ENCODE assay signal across 18 mouse cellular contexts in genomic region chr5:119301539-119301938, GRCm38 (mm10).
DNase-seq lines count a peak whose midpoint lies in the region; ATAC-seq lines count a peak whose summit lies in the region.
"Had no signal": no experiment of that assay in that cellular context is flagged by ENCODE, and none has a peak within 500 bp of the region (broad histone marks: within the 10 kb centered on the region; RNA-seq: fewer than 3 reads in every experiment).

No protein-coding gene starts in this region.

- no peaks in the 10 kb centered on the region for H3K36me3 ChIP-seq in intestine, embryonic 16.5 days (ENCODE audit: control insufficient read depth, insufficient read depth, low read length)
- H3K36me3 ChIP-seq in intestine, embryonic 15.5 days, result no peaks in the 10 kb centered on the region
- H3K36me3 ChIP-seq in liver, embryonic 11.5 days (ENCODE audit: control insufficient read depth, insufficient read depth, low read length), result no peaks in the 10 kb centered on the region
- H3K36me3 ChIP-seq in embryonic facial prominence, embryonic 10.5 days (replicated peaks), result no peaks in the 10 kb centered on the region
- H3K36me3 ChIP-seq: G1E; hindbrain, embryonic 15.5 days; liver, embryonic 13.5 days; stomach, embryonic 15.5 days had no signal

- DNase-seq in liver (peak; percentile 19), ZHBTc4 (ENCODE audit: low read depth, low spot score) (peak; percentile 65)
- DNase-seq in liver, embryonic 11.5 days (ENCODE audit: low spot score), result no peak
- peak; percentile 35 for DNase-seq in embryonic facial prominence, embryonic 10.5 days (ENCODE audit: low spot score)
- no peak for DNase-seq in ovary, adult 18-20 months (ENCODE audit: low spot score)
- DNase-seq: cerebellum, adult 2 months; gastrocnemius, postnatal 36 days; heart, postnatal 14 days; liver, embryonic 13.5 days; thymus, postnatal 14 days had no signal

- H3K4me2 ChIP-seq in intestine, embryonic 16.5 days (ENCODE audit: low read depth, low read length), result no peak overlapping the region
- no peak overlapping the region for H3K4me2 ChIP-seq in intestine, embryonic 15.5 days (replicated peaks)
- H3K4me2 ChIP-seq in liver, embryonic 11.5 days, result no peak overlapping the region
- H3K4me2 ChIP-seq: forebrain, embryonic 13.5 days; hindbrain, embryonic 15.5 days; liver, embryonic 13.5 days; stomach, embryonic 15.5 days had no signal

- ATAC-seq in intestine, embryonic 16.5 days, result 0 out of 2 replicates have a peak, but pooled peaks have one; percentile 18
- ATAC-seq in intestine, embryonic 15.5 days, result no peak
- no peak for ATAC-seq in liver, embryonic 11.5 days (replicated peaks; ENCODE audit: low FRiP score)
- ATAC-seq: forebrain, embryonic 13.5 days; lung, postnatal 0 days; midbrain, embryonic 16.5 days had no signal

- no peak overlapping the region for H3K9ac ChIP-seq in intestine, embryonic 16.5 days (ENCODE audit: low read depth, low read length)
- H3K9ac ChIP-seq in intestine, embryonic 15.5 days, result no peak overlapping the region
- no peak overlapping the region for H3K9ac ChIP-seq in liver, embryonic 11.5 days (ENCODE audit: low read depth, low read length)
- H3K9ac ChIP-seq: forebrain, embryonic 13.5 days; hindbrain, embryonic 15.5 days; liver, embryonic 13.5 days; stomach, embryonic 15.5 days had no signal

- H3K4me3 ChIP-seq in intestine, embryonic 16.5 days (ENCODE audit: low read length), result no peak overlapping the region
- H3K4me3 ChIP-seq in intestine, embryonic 15.5 days (replicated peaks), result no peak overlapping the region
- no peak overlapping the region for H3K4me3 ChIP-seq in liver, embryonic 11.5 days (ENCODE audit: low read depth, low read length)
- no peak overlapping the region for H3K4me3 ChIP-seq in embryonic facial prominence, embryonic 10.5 days
- H3K4me3 ChIP-seq: forebrain, embryonic 13.5 days; hindbrain, embryonic 15.5 days; liver, embryonic 13.5 days; stomach, embryonic 15.5 days had no signal

- WGBS in intestine, embryonic 16.5 days, result 41% methylated on average over 5 of the region's 5 CpGs
- 36% methylated on average over 5 of the region's 5 CpGs for WGBS in intestine, embryonic 15.5 days
- WGBS in liver, embryonic 11.5 days, result 42% methylated on average over 5 of the region's 5 CpGs
- 26% methylated on average over 5 of the region's 5 CpGs for WGBS in embryonic facial prominence, embryonic 10.5 days

- peaks cover 17% of the 10 kb centered on the region for H3K4me1 ChIP-seq in intestine, embryonic 16.5 days (ENCODE audit: control insufficient read depth, insufficient read depth, low read length)
- H3K4me1 ChIP-seq in intestine, embryonic 15.5 days (replicated peaks), result 0 out of 2 replicates have a peak, but pooled peaks cover 8% of the 10 kb centered on the region
- no peaks in the 10 kb centered on the region for H3K4me1 ChIP-seq in liver, embryonic 11.5 days (replicated peaks; ENCODE audit: control insufficient read depth, insufficient read depth, low read length)
- H3K4me1 ChIP-seq in embryonic facial prominence, embryonic 10.5 days, result peaks cover 39% of the 10 kb centered on the region

- H3K27me3 ChIP-seq in intestine, embryonic 16.5 days (replicated peaks; ENCODE audit: control insufficient read depth, insufficient read depth, low read length), result no peaks in the 10 kb centered on the region
- no peaks in the 10 kb centered on the region for H3K27me3 ChIP-seq in intestine, embryonic 15.5 days (replicated peaks)
- H3K27me3 ChIP-seq in liver, embryonic 11.5 days (replicated peaks; ENCODE audit: control insufficient read depth, insufficient read depth, low read length), result no peaks in the 10 kb centered on the region
- H3K27me3 ChIP-seq in embryonic facial prominence, embryonic 10.5 days (replicated peaks; ENCODE audit: low read depth, poor library complexity, severe bottlenecking), result peaks cover 52% of the 10 kb centered on the region
- H3K27me3 ChIP-seq: hindbrain, embryonic 15.5 days; liver, embryonic 13.5 days; stomach, embryonic 15.5 days had no signal

- no peaks in the 10 kb centered on the region for H3K9me3 ChIP-seq in intestine, embryonic 16.5 days (ENCODE audit: control insufficient read depth, low read length)
- no peaks in the 10 kb centered on the region for H3K9me3 ChIP-seq in intestine, embryonic 15.5 days
- no peaks in the 10 kb centered on the region for H3K9me3 ChIP-seq in liver, embryonic 11.5 days (ENCODE audit: control insufficient read depth, low read length)
- H3K9me3 ChIP-seq in embryonic facial prominence, embryonic 10.5 days, result no peaks in the 10 kb centered on the region
- H3K9me3 ChIP-seq: hindbrain, embryonic 15.5 days; liver, embryonic 13.5 days; stomach, embryonic 15.5 days had no signal

- H3K27ac ChIP-seq in intestine, embryonic 16.5 days (ENCODE audit: low read length), result no peak overlapping the region
- no peak overlapping the region for H3K27ac ChIP-seq in intestine, embryonic 15.5 days
- no peak overlapping the region for H3K27ac ChIP-seq in liver, embryonic 11.5 days (ENCODE audit: low read depth, low read length)
- H3K27ac ChIP-seq in embryonic facial prominence, embryonic 10.5 days (replicated peaks), result no peak overlapping the region
- H3K27ac ChIP-seq: forebrain, embryonic 13.5 days; hindbrain, embryonic 15.5 days; liver, embryonic 13.5 days; stomach, embryonic 15.5 days had no signal

Comparison
In these comparisons a context has a peak if more than half of its experiments do, and no peak if none do; other contexts are left out.
1. DNase-seq: peak in liver (single experiment), ZHBTc4 (single experiment) and embryonic facial prominence, embryonic 10.5 days (single experiment); none in liver, embryonic 11.5 days (single experiment) and ovary, adult 18-20 months (single experiment).